Mouse (Mus musculus) liver, embryonic 13.5 days (tissue): ENCODE results near the gene Arhgef10l. TPM values are rescaled to one million over a fixed set of nuclear protein-coding genes. Genes with fewer than 3 reads are reported as not detected.

ENCODE experiments used
- ATAC-seq: fragments of 200-750 bp; cut with Nextera tagmentation; 2 replicates; pipeline ENCODE4 v1.8.0; 2017; ENCODE audit warnings: low read depth, mild to moderate bottlenecking, moderate number of reproducible peaks, moderate library complexity
- DNase-seq: peaks from one replicate; pipeline ENCODE4 v3.0.0; 2022
- H3K27ac ChIP-seq: fragments of 300-500 bp; sonication (generic); 2 replicates; pipeline ENCODE4 v1.5.1; 2015; ENCODE audit warnings: moderate library complexity, mild to moderate bottlenecking, inconsistent platforms
- H3K27me3 ChIP-seq: fragments of 300-500 bp; sonication (generic); 2 replicates; pipeline ENCODE4 v1.6.1; 2015; ENCODE audit warnings: mild to moderate bottlenecking, inconsistent platforms
- H3K36me3 ChIP-seq: fragments of 300-500 bp; sonication (generic); 2 replicates; pipeline ENCODE4 v1.6.1; 2015; ENCODE audit warnings: mild to moderate bottlenecking, inconsistent platforms
- H3K4me1 ChIP-seq: fragments of 300-500 bp; sonication (generic); replicated peaks from 2 replicates; pipeline ENCODE4 v1.6.1; 2015; ENCODE audit warnings: inconsistent platforms
- H3K4me2 ChIP-seq: fragments of 300-500 bp; sonication (generic); 2 replicates; pipeline ENCODE4 v1.6.1; 2015; ENCODE audit warnings: inconsistent platforms, mild to moderate bottlenecking, moderate library complexity
- H3K4me3 ChIP-seq: fragments of 300-500 bp; sonication (generic); replicated peaks from 2 replicates; pipeline ENCODE4 v1.5.1; 2015; ENCODE audit warnings: mild to moderate bottlenecking, inconsistent platforms
- H3K9ac ChIP-seq: fragments of 300-500 bp; sonication (generic); 2 replicates; pipeline ENCODE4 v1.6.1; 2015; ENCODE audit warnings: mild to moderate bottlenecking, inconsistent platforms
- H3K9me3 ChIP-seq: fragments of 300-500 bp; sonication (generic); replicated peaks from 2 replicates; pipeline ENCODE4 v1.6.1; 2016; ENCODE audit warnings: inconsistent platforms
- WGBS: fragments of 180-500 bp; shearing (Covaris S2); methylation state at CpG from one replicate; pipeline ENCODE4 v1.1.7; 2015; ENCODE audit not compliant: insufficient replicate concordance; 5-methylcytosine and 5-hydroxymethylcytosine counted together
- polyA plus RNA-seq: library from polyadenylated mRNA; unstranded; fragments of >200 nt; fragmentation: Nextera tagmentation; extraction: Ambion mirVana; gene quantifications from 2 replicates; pipeline ENCODE4 v1.2.1, GENCODE M21; 2015

The Arhgef10l gene
- polyA plus RNA-seq, 1 experiment from 2014 or later = 2.7 TPM

- Histone ChIP-seq H3K9me3 (no peaks in the 10 kb centered on the region), H3K27me3 (no peaks in the 10 kb centered on the region), H3K9ac (no peak overlapping the region), H3K27ac (no peak overlapping the region), H3K4me2 (no peak overlapping the region), H3K4me3 (no peak overlapping the region), H3K4me1 (0 out of 2 replicates have a peak, but pooled peaks cover 6% of the 10 kb centered on the region), H3K36me3 (no peaks in the 10 kb centered on the region)
- ATAC-seq (peak; percentile 66), DNase-seq (peak; percentile 38)
- WGBS = 24% methylated on average over 9 of the region's 9 CpGs
These were observed 134.8 kb downstream of the Arhgef10l start for GRCm38 (mm10) chr4:140531024-140531423.

- no peak overlapping the region for H3K4me3 ChIP-seq
- 69% methylated on average over 14 of the region's 14 CpGs for WGBS
- H3K9ac ChIP-seq = no peak overlapping the region
- 0 out of 2 replicates have a peak, but pooled peaks cover 6% of the 10 kb centered on the region for H3K4me1 ChIP-seq
- DNase-seq = no peak
- H3K36me3 ChIP-seq = no peaks in the 10 kb centered on the region
- H3K4me2 ChIP-seq = no peak overlapping the region
- no peak overlapping the region for H3K27ac ChIP-seq
- H3K27me3 ChIP-seq = no peaks in the 10 kb centered on the region
- ATAC-seq = no peak
- H3K9me3 ChIP-seq = no peaks in the 10 kb centered on the region
These were observed 136.1 kb downstream of the Arhgef10l start for GRCm38 (mm10) chr4:140529735-140530134.

GRCm38 (mm10) chr4:140528443-140528842 is 137.4 kb downstream of the Arhgef10l start:
- WGBS = 71% methylated on average over 5 of the region's 5 CpGs
- no peak for DNase-seq
- no peak for ATAC-seq
- H3K4me2 ChIP-seq = no peak overlapping the region
- H3K9me3 ChIP-seq = no peaks in the 10 kb centered on the region
- no peak overlapping the region for H3K9ac ChIP-seq
- no peaks in the 10 kb centered on the region for H3K36me3 ChIP-seq
- H3K4me3 ChIP-seq = no peak overlapping the region
- H3K4me1 ChIP-seq = 0 out of 2 replicates have a peak, but pooled peaks cover 6% of the 10 kb centered on the region
- no peak overlapping the region for H3K27ac ChIP-seq
- no peaks in the 10 kb centered on the region for H3K27me3 ChIP-seq

- Histone ChIP-seq H3K4me1 (no peaks in the 10 kb centered on the region), H3K4me2 (no peak overlapping the region), H3K9ac (no peak overlapping the region), H3K36me3 (no peaks in the 10 kb centered on the region), H3K27ac (no peak overlapping the region), H3K4me3 (no peak overlapping the region), H3K9me3 (no peaks in the 10 kb centered on the region), H3K27me3 (no peaks in the 10 kb centered on the region)
- WGBS = 69% methylated on average over 10 of the region's 10 CpGs
- ATAC-seq = no peak
- DNase-seq = no peak
These were observed 140.1 kb downstream of the Arhgef10l start for GRCm38 (mm10) chr4:140525674-140526177.

GRCm38 (mm10) chr4:140524927-140525326 is 140.9 kb downstream of the Arhgef10l start:
- H3K27ac ChIP-seq = no peak overlapping the region
- ATAC-seq (no peak), DNase-seq (no peak)
- no peaks in the 10 kb centered on the region for H3K27me3 ChIP-seq
- H3K4me3 ChIP-seq = no peak overlapping the region
- H3K9ac ChIP-seq = no peak overlapping the region
- no peaks in the 10 kb centered on the region for H3K9me3 ChIP-seq
- no peak overlapping the region for H3K4me2 ChIP-seq
- WGBS = 72% methylated on average over 13 of the region's 13 CpGs
- no peaks in the 10 kb centered on the region for H3K4me1 ChIP-seq
- H3K36me3 ChIP-seq = no peaks in the 10 kb centered on the region

GRCm38 (mm10) chr4:140522873-140523272 is 142.9 kb downstream of the Arhgef10l start:
- Histone ChIP-seq H3K4me3 (no peak overlapping the region), H3K4me2 (no peak overlapping the region), H3K27me3 (no peaks in the 10 kb centered on the region), H3K9me3 (no peaks in the 10 kb centered on the region), H3K4me1 (no peaks in the 10 kb centered on the region), H3K27ac (no peak overlapping the region), H3K36me3 (no peaks in the 10 kb centered on the region), H3K9ac (no peak overlapping the region)
- WGBS = 87% methylated on average over 4 of the region's 4 CpGs
- DNase-seq (no peak), ATAC-seq (no peak)

- no peak for ATAC-seq
- Histone ChIP-seq H3K36me3 (peaks cover 7% of the 10 kb centered on the region; the same call in 1 of the 2 replicates), H3K9ac (no peak overlapping the region), H3K4me3 (no peak overlapping the region), H3K27ac (no peak overlapping the region), H3K27me3 (no peaks in the 10 kb centered on the region), H3K9me3 (no peaks in the 10 kb centered on the region), H3K4me2 (no peak overlapping the region), H3K4me1 (no peaks in the 10 kb centered on the region)
- 82% methylated on average over 9 of the region's 9 CpGs for WGBS
- no peak for DNase-seq
These were observed 145.1 kb downstream of the Arhgef10l start for GRCm38 (mm10) chr4:140520719-140521118.

GRCm38 (mm10) chr4:140513797-140514196 is 152.0 kb downstream of the Arhgef10l start:
- Histone ChIP-seq H3K36me3 (peaks cover 15% of the 10 kb centered on the region), H3K4me2 (no peak overlapping the region), H3K4me3 (no peak overlapping the region), H3K9ac (no peak overlapping the region), H3K27ac (no peak overlapping the region), H3K9me3 (0 out of 2 replicates have a peak, but pooled peaks cover 4% of the 10 kb centered on the region), H3K4me1 (no peaks in the 10 kb centered on the region), H3K27me3 (no peaks in the 10 kb centered on the region)
- WGBS = 51% methylated on average over 4 of the region's 4 CpGs
- ATAC-seq (no peak), DNase-seq (no peak)

GRCm38 (mm10) chr4:140509856-140510255 is 156.0 kb downstream of the Arhgef10l start:
- DNase-seq = no peak
- no peak for ATAC-seq
- H3K4me2 ChIP-seq = no peak overlapping the region

GRCm38 (mm10) chr4:140507172-140507714 is 158.6 kb downstream of the Arhgef10l start:
- no peak overlapping the region for H3K27ac ChIP-seq
- H3K4me3 ChIP-seq = no peak overlapping the region
- DNase-seq (peak; percentile 12), ATAC-seq (no peak)
- WGBS = 31% methylated on average over 15 of the region's 15 CpGs
- H3K4me1 ChIP-seq = no peaks in the 10 kb centered on the region
- no peaks in the 10 kb centered on the region for H3K36me3 ChIP-seq
- H3K27me3 ChIP-seq = no peaks in the 10 kb centered on the region
- peaks cover 4% of the 10 kb centered on the region; the same call in 1 of the 2 replicates for H3K9me3 ChIP-seq
- H3K9ac ChIP-seq = no peak overlapping the region
- H3K4me2 ChIP-seq = no peak overlapping the region

More at GRCm38 (mm10) chr4:140509856-140510255, 156.0 kb downstream of the Arhgef10l start:
- Histone ChIP-seq H3K9ac (no peak overlapping the region), H3K4me3 (no peak overlapping the region), H3K36me3 (peaks cover 2% of the 10 kb centered on the region; the same call in 1 of the 2 replicates), H3K9me3 (peaks cover 4% of the 10 kb centered on the region; the same call in 1 of the 2 replicates), H3K27me3 (no peaks in the 10 kb centered on the region), H3K4me1 (no peaks in the 10 kb centered on the region), H3K27ac (no peak overlapping the region)

- WGBS = 61% methylated on average over 3 of the region's 3 CpGs
- H3K4me3 ChIP-seq = no peak overlapping the region
- H3K36me3 ChIP-seq = no peaks in the 10 kb centered on the region
- peaks cover 3% of the 10 kb centered on the region; the same call in 1 of the 2 replicates for H3K9me3 ChIP-seq
- H3K27me3 ChIP-seq = no peaks in the 10 kb centered on the region
- H3K9ac ChIP-seq = no peak overlapping the region
- H3K4me2 ChIP-seq = no peak overlapping the region
- H3K4me1 ChIP-seq = no peaks in the 10 kb centered on the region
- no peak for DNase-seq
- ATAC-seq = no peak
- no peak overlapping the region for H3K27ac ChIP-seq
These were observed 160.2 kb downstream of the Arhgef10l start for GRCm38 (mm10) chr4:140505608-140506002.
